Mouse (Mus musculus) midbrain, embryonic 10.5 days (tissue): ENCODE data around the gene Pgm2l1. TPM values are rescaled to one million over a fixed set of nuclear protein-coding genes. Genes with fewer than 3 reads are reported as not detected.

ENCODE experiments used
- DNase-seq: peaks from one replicate; pipeline ENCODE4 v3.0.0-alpha.2; 2017; ENCODE audit warnings: low spot score
- H3K27ac ChIP-seq: fragments of 300-500 bp; sonication (generic); replicated peaks from 2 replicates; pipeline ENCODE4 v1.5.1; 2016; ENCODE audit warnings: mild to moderate bottlenecking
- H3K27me3 ChIP-seq: fragments of 300-500 bp; sonication (generic); 2 replicates; pipeline ENCODE4 v1.6.1; 2016; ENCODE audit warnings: low read depth, mild to moderate bottlenecking; ENCODE audit not compliant: poor library complexity, severe bottlenecking
- H3K36me3 ChIP-seq: fragments of 300-500 bp; sonication (generic); 2 replicates; pipeline ENCODE4 v1.6.1; 2016; ENCODE audit warnings: mild to moderate bottlenecking, moderate library complexity
- H3K4me1 ChIP-seq: fragments of 300-500 bp; sonication (generic); 2 replicates; pipeline ENCODE4 v1.6.1; 2016
- H3K4me3 ChIP-seq: fragments of 300-500 bp; sonication (generic); 2 replicates; pipeline ENCODE4 v1.5.1; 2016; ENCODE audit warnings: mild to moderate bottlenecking, moderate library complexity
- H3K9me3 ChIP-seq: fragments of 300-500 bp; sonication (generic); replicated peaks from 2 replicates; pipeline ENCODE4 v1.6.1; 2016; ENCODE audit warnings: mild to moderate bottlenecking
- WGBS: fragments of 180-500 bp; shearing (Covaris S2); methylation state at CpG from one replicate; pipeline ENCODE4 v1.1.7; 2016; 5-methylcytosine and 5-hydroxymethylcytosine counted together
- polyA plus RNA-seq: library from polyadenylated mRNA; unstranded; fragments of >200 nt; fragmentation: Nextera tagmentation; extraction: Ambion mirVana; gene quantifications from 2 replicates; pipeline ENCODE4 v1.2.1, GENCODE M21; 2016

Pgm2l1 gene
- polyA plus RNA-seq, 1 experiment from 2014 or later: 4.5 TPM

- H3K36me3 ChIP-seq: no peaks in the 10 kb centered on the region
- H3K4me1 ChIP-seq: no peaks in the 10 kb centered on the region
- H3K27ac ChIP-seq: no peak overlapping the region
- no peak overlapping the region for H3K4me3 ChIP-seq
- no peaks in the 10 kb centered on the region for H3K27me3 ChIP-seq
- no peaks in the 10 kb centered on the region for H3K9me3 ChIP-seq
- WGBS: 85% methylated on average over 6 of the region's 6 CpGs
- DNase-seq: no peak
Observed at GRCm38 (mm10) chr7:100204871-100205270, 22.3 kb upstream of the Pgm2l1 start.

- Histone ChIP-seq H3K4me1 (no peaks in the 10 kb centered on the region), H3K4me3 (no peak overlapping the region), H3K27me3 (no peaks in the 10 kb centered on the region), H3K27ac (no peak overlapping the region), H3K9me3 (no peaks in the 10 kb centered on the region), H3K36me3 (no peaks in the 10 kb centered on the region)
- WGBS: 86% methylated on average over 2 of the region's 2 CpGs
- no peak for DNase-seq
Observed at GRCm38 (mm10) chr7:100206144-100206543, 21.1 kb upstream of the Pgm2l1 start.

GRCm38 (mm10) chr7:100207886-100208285, 19.3 kb upstream of the Pgm2l1 start:
- H3K36me3 ChIP-seq: no peaks in the 10 kb centered on the region
- H3K27ac ChIP-seq: no peak overlapping the region
- no peak for DNase-seq
- no peaks in the 10 kb centered on the region for H3K9me3 ChIP-seq
- H3K4me3 ChIP-seq: no peak overlapping the region
- no peaks in the 10 kb centered on the region for H3K27me3 ChIP-seq
- no peaks in the 10 kb centered on the region for H3K4me1 ChIP-seq

GRCm38 (mm10) chr7:100214310-100214709, 12.9 kb upstream of the Pgm2l1 start:
- no peaks in the 10 kb centered on the region for H3K36me3 ChIP-seq
- H3K27me3 ChIP-seq: 0 out of 2 replicates have a peak, but pooled peaks cover 4% of the 10 kb centered on the region
- no peak overlapping the region for H3K27ac ChIP-seq
- no peaks in the 10 kb centered on the region for H3K9me3 ChIP-seq
- H3K4me1 ChIP-seq: peaks cover 34% of the 10 kb centered on the region
- DNase-seq: no peak
- no peak overlapping the region for H3K4me3 ChIP-seq
- 87% methylated on average over 4 of the region's 4 CpGs for WGBS

- Histone ChIP-seq H3K9me3 (no peaks in the 10 kb centered on the region), H3K27me3 (0 out of 2 replicates have a peak, but pooled peaks cover 4% of the 10 kb centered on the region), H3K36me3 (no peaks in the 10 kb centered on the region), H3K4me1 (peaks cover 34% of the 10 kb centered on the region), H3K27ac (peak overlapping the region; percentile 70), H3K4me3 (no peak overlapping the region)
- WGBS: 67% methylated on average over 6 of the region's 6 CpGs
- DNase-seq: no peak
Observed at GRCm38 (mm10) chr7:100215116-100215732, 12.0 kb upstream of the Pgm2l1 start.

GRCm38 (mm10) chr7:100215976-100216375, 11.2 kb upstream of the Pgm2l1 start:
- H3K4me3 ChIP-seq: no peak overlapping the region
- 44% methylated on average over 10 of the region's 10 CpGs for WGBS
- H3K4me1 ChIP-seq: peaks cover 34% of the 10 kb centered on the region
- H3K9me3 ChIP-seq: no peaks in the 10 kb centered on the region
- H3K27me3 ChIP-seq: 0 out of 2 replicates have a peak, but pooled peaks cover 4% of the 10 kb centered on the region
- no peaks in the 10 kb centered on the region for H3K36me3 ChIP-seq
- no peak for DNase-seq
- peak overlapping the region; percentile 70 for H3K27ac ChIP-seq

- 0 out of 2 replicates have a peak, but pooled peaks cover 4% of the 10 kb centered on the region for H3K27me3 ChIP-seq
- H3K4me3 ChIP-seq: no peak overlapping the region
- H3K36me3 ChIP-seq: no peaks in the 10 kb centered on the region
- H3K9me3 ChIP-seq: no peaks in the 10 kb centered on the region
- peak overlapping the region; percentile 70 for H3K27ac ChIP-seq
- no peak for DNase-seq
- WGBS: 78% methylated on average over 9 of the region's 9 CpGs
- H3K4me1 ChIP-seq: peaks cover 34% of the 10 kb centered on the region
Observed at GRCm38 (mm10) chr7:100216601-100217565, 10.3 kb upstream of the Pgm2l1 start.

GRCm38 (mm10) chr7:100227896-100228525, 817 bp downstream of the Pgm2l1 start:
- H3K4me1 ChIP-seq: peaks cover 25% of the 10 kb centered on the region
- 0 out of 2 replicates have a peak, but pooled peaks cover 10% of the 10 kb centered on the region for H3K27me3 ChIP-seq
- peak overlapping the region; percentile 85 for H3K27ac ChIP-seq
- under 1% methylated on average over 23 of the region's 23 CpGs for WGBS
- H3K9me3 ChIP-seq: no peaks in the 10 kb centered on the region
- peak overlapping the region; percentile 91 for H3K4me3 ChIP-seq
- no peaks in the 10 kb centered on the region for H3K36me3 ChIP-seq
- no peak for DNase-seq

- 0 out of 2 replicates have a peak, but pooled peaks cover 10% of the 10 kb centered on the region for H3K27me3 ChIP-seq
- peak overlapping the region; percentile 91 for H3K4me3 ChIP-seq
- DNase-seq: no peak
- 67% methylated on average over 3 of the region's 3 CpGs for WGBS
- H3K9me3 ChIP-seq: no peaks in the 10 kb centered on the region
- H3K36me3 ChIP-seq: no peaks in the 10 kb centered on the region
- no peak overlapping the region for H3K27ac ChIP-seq
- peaks cover 25% of the 10 kb centered on the region for H3K4me1 ChIP-seq
Observed at GRCm38 (mm10) chr7:100228957-100229356, 1.8 kb downstream of the Pgm2l1 start.

- DNase-seq: no peak
- Histone ChIP-seq H3K27ac (no peak overlapping the region), H3K27me3 (0 out of 2 replicates have a peak, but pooled peaks cover 10% of the 10 kb centered on the region), H3K9me3 (no peaks in the 10 kb centered on the region), H3K4me1 (peaks cover 25% of the 10 kb centered on the region), H3K36me3 (no peaks in the 10 kb centered on the region), H3K4me3 (no peak overlapping the region)
- WGBS: 94% methylated on average over 1 of the region's 1 CpGs
Observed at GRCm38 (mm10) chr7:100230646-100231045, 3.5 kb downstream of the Pgm2l1 start.

GRCm38 (mm10) chr7:100231661-100232060, 4.5 kb downstream of the Pgm2l1 start:
- DNase-seq: no peak
- Histone ChIP-seq H3K27me3 (0 out of 2 replicates have a peak, but pooled peaks cover 10% of the 10 kb centered on the region), H3K36me3 (no peaks in the 10 kb centered on the region), H3K27ac (no peak overlapping the region), H3K9me3 (no peaks in the 10 kb centered on the region), H3K4me3 (no peak overlapping the region), H3K4me1 (peaks cover 23% of the 10 kb centered on the region)
- WGBS: 69% methylated on average over 1 of the region's 1 CpGs

GRCm38 (mm10) chr7:100233681-100234080, 6.5 kb downstream of the Pgm2l1 start:
- DNase-seq: no peak
- H3K9me3 ChIP-seq: no peaks in the 10 kb centered on the region

More at GRCm38 (mm10) chr7:100233681-100234080, 6.5 kb downstream of the Pgm2l1 start:
- H3K4me1 ChIP-seq: peaks cover 8% of the 10 kb centered on the region
- H3K27me3 ChIP-seq: 0 out of 2 replicates have a peak, but pooled peaks cover 8% of the 10 kb centered on the region
- no peak overlapping the region for H3K27ac ChIP-seq
- H3K4me3 ChIP-seq: no peak overlapping the region
- no peaks in the 10 kb centered on the region for H3K36me3 ChIP-seq
